Mouse (Mus musculus) spleen, adult 2 months (tissue): ENCODE measurements around the gene Nadk2. TPM values are rescaled to one million over a fixed set of nuclear protein-coding genes. Genes with fewer than 3 reads are reported as not detected.

Experiments used
- DNase-seq, 2 experiments: peaks; one replicate each; pipeline versions ENCODE4 v3.0.0 to v3.0.0-alpha.2; 2012 to 2021; ENCODE audit warnings: low spot score in 2 of 2, low read depth in 1 of 2
- H3K27ac ChIP-seq: fragments of 200-500 bp; 2 replicates; pipeline ENCODE4 v1.5.1; 2012; ENCODE audit warnings: low read length, inconsistent platforms; ENCODE audit not compliant: insufficient read depth
- H3K27me3 ChIP-seq: fragments of 200-500 bp; 2 replicates; pipeline ENCODE4 v1.6.1; 2012; ENCODE audit warnings: mild to moderate bottlenecking, moderate library complexity, low read length, inconsistent platforms; ENCODE audit not compliant: control insufficient read depth, insufficient read depth
- H3K36me3 ChIP-seq: fragments of 200-500 bp; 2 replicates; pipeline ENCODE4 v1.6.1; 2012; ENCODE audit warnings: mild to moderate bottlenecking, low read length, inconsistent platforms; ENCODE audit not compliant: control insufficient read depth, insufficient read depth
- H3K4me1 ChIP-seq: fragments of 200-500 bp; 2 replicates; pipeline ENCODE4 v1.6.1; 2011; ENCODE audit warnings: inconsistent platforms; ENCODE audit not compliant: control insufficient read depth, insufficient read depth, insufficient read length
- H3K4me3 ChIP-seq: fragments of 200-500 bp; 2 replicates; pipeline ENCODE4 v1.5.1; 2011; ENCODE audit warnings: mild to moderate bottlenecking, inconsistent platforms; ENCODE audit not compliant: insufficient read depth, insufficient read length; ENCODE audit errors: extremely low read depth
- CTCF ChIP-seq: fragments of 200-500 bp; IDR thresholded peaks from 2 replicates; pipeline ENCODE4 v1.5.1; 2011; ENCODE audit warnings: mild to moderate bottlenecking, inconsistent platforms; ENCODE audit not compliant: insufficient read depth, insufficient read length, insufficient replicate concordance; ENCODE audit errors: extremely low read depth
- POLR2A ChIP-seq: fragments of 200-500 bp; IDR thresholded peaks from 2 replicates; pipeline ENCODE4 v1.6.1; 2011; ENCODE audit warnings: low read depth, low read length, inconsistent platforms
- WGBS: fragments of 180-500 bp; shearing (Covaris S2); methylation state at CpG from one replicate; pipeline ENCODE4 v1.1.7; 2018; 5-methylcytosine and 5-hydroxymethylcytosine counted together
- polyA plus RNA-seq: library from polyadenylated mRNA; depleted of rRNA; stranded (reverse); fragments of >200 nt; gene quantifications from 2 replicates; pipeline ENCODE4 v1.2.3, GENCODE M21; 2012

The Nadk2 gene
- polyA plus RNA-seq, 1 experiment, result 12.9 TPM

DNA sequence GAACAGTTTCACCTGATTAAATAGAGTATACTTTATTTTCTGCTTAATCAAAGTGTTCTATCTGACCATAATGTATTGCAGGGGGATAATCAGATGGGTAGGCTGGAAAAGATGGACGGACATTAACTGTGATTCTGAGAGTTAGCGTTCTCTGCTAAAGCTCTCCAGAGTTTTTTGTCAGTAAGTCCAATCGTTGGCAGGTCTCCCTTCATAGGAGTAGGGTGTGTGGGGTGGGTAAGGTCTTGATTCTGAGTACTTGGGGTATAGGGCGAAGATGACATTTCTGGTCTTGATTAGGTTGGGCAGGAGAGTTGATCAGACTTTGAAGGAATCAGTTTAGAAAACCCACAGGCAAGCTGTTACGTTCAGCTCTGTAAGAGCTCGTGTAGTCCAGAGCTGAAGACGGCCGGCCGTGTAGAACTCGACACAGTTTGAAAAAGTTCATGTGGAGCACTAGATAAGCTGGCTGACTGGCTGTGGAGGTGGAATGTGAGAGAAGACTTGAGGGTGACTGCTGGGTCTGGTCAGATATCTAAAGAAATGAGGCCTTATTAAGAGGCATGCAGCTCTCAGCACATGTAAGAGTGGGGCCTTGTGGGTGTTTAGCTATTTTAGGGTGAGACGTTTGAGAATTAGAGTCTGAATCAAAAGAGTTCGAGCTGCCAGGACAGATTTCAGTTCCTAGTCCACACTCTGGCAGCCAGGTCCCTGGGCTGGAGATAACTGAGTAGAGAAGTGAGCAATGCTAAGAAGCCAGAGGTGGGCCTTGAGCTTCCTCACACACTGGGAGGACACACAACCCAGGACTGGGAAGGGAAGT is 7.6 kb downstream of the Nadk2 start:
- Histone ChIP-seq H3K36me3 (no peaks in the 10 kb centered on the region), H3K27ac (no peak overlapping the region; the same call in 1 of the 2 replicates), H3K27me3 (no peaks in the 10 kb centered on the region), H3K4me1 (no peaks in the 10 kb centered on the region), H3K4me3 (no peak overlapping the region)
- TF ChIP-seq CTCF (no peak), POLR2A (no peak)
- 79% methylated on average over 12 of the region's 12 CpGs for WGBS
- no peak for DNase-seq

DNA sequence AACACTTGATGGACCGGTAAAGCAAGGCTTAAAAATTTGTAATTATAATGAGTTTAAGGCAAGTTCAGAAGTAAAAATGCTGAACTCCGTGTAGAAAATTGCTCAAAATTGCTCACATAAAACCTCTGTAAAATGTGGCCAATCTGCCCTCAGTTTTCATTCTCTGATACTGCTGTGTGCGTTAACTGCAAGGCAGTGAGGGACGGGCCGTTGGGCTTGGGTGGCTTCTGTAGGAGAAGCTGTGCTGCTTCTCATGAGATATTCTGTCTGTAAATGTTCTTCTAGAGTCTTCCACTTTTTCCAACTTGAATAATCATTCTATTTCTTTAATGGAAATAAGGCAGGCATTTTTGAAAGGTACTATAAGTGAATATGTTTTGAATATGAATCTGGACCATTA is 8.6 kb downstream of the Nadk2 start:
- Histone ChIP-seq H3K4me1 (no peaks in the 10 kb centered on the region), H3K27me3 (no peaks in the 10 kb centered on the region), H3K4me3 (no peak overlapping the region), H3K27ac (no peak overlapping the region), H3K36me3 (no peaks in the 10 kb centered on the region)
- DNase-seq, result no peak
- 81% methylated on average over 5 of the region's 5 CpGs for WGBS
- no peak for TF ChIP-seq CTCF
- no peak for TF ChIP-seq POLR2A

- no peak overlapping the region for H3K4me3 ChIP-seq
- TF ChIP-seq CTCF, result no peak
- no peak for TF ChIP-seq POLR2A
- H3K36me3 ChIP-seq, result no peaks in the 10 kb centered on the region
- H3K27me3 ChIP-seq, result no peaks in the 10 kb centered on the region
- WGBS, result 62% methylated on average over 4 of the region's 4 CpGs
- DNase-seq, result no peak
- no peaks in the 10 kb centered on the region for H3K4me1 ChIP-seq
- no peak overlapping the region for H3K27ac ChIP-seq
Measured at GRCm38 (mm10) chr15:9080206-9080605, 9.1 kb downstream of the Nadk2 start.

DNA sequence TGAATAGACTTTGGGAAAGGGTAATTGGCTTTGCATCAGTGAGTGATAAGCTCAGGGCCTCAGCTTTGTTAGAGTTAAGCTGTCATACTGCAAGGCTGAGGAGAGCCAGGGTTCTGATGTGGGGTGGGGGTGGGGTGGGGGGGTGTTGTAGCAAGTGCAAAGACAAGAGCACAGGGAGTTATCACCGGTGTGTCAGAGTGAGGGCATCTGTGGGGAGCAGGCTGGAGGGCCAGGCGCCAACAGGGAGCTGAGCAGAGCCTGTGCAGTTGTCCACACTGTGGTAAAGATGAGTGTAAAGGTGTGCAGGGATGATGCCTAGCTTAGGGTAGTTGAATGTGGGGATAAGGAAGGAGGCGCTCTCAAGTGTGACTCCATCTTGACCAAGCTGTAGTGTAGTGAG is 10.2 kb downstream of the Nadk2 start:
- H3K36me3 ChIP-seq, result peaks cover 2% of the 10 kb centered on the region
- no peak for DNase-seq
- no peak for TF ChIP-seq POLR2A
- no peak for TF ChIP-seq CTCF
- no peak overlapping the region for H3K27ac ChIP-seq
- 89% methylated on average over 3 of the region's 3 CpGs for WGBS
- no peaks in the 10 kb centered on the region for H3K27me3 ChIP-seq
- no peaks in the 10 kb centered on the region for H3K4me1 ChIP-seq
- H3K4me3 ChIP-seq, result no peak overlapping the region

GRCm38 (mm10) chr15:9082753-9083152 is 11.7 kb downstream of the Nadk2 start:
- Histone ChIP-seq H3K27me3 (no peaks in the 10 kb centered on the region), H3K27ac (no peak overlapping the region), H3K4me1 (no peaks in the 10 kb centered on the region), H3K36me3 (peaks cover 2% of the 10 kb centered on the region), H3K4me3 (no peak overlapping the region)
- DNase-seq, result no peak
- 94% methylated on average over 9 of the region's 9 CpGs for WGBS
- TF ChIP-seq POLR2A (no peak), CTCF (no peak)

- no peak overlapping the region for H3K27ac ChIP-seq
Measured at GRCm38 (mm10) chr15:9086813-9087212, 15.8 kb downstream of the Nadk2 start.

GRCm38 (mm10) chr15:9087421-9087820 is 16.4 kb downstream of the Nadk2 start:
- TF ChIP-seq CTCF (no peak), POLR2A (no peak)
- Histone ChIP-seq H3K4me1 (no peaks in the 10 kb centered on the region), H3K27me3 (no peaks in the 10 kb centered on the region), H3K27ac (no peak overlapping the region), H3K4me3 (no peak overlapping the region), H3K36me3 (peaks cover 2% of the 10 kb centered on the region)
- DNase-seq, result no peak
- whole genome bisulfite sequencing, result 94% methylated on average over 5 of the region's 5 CpGs

More at GRCm38 (mm10) chr15:9086813-9087212, 15.8 kb downstream of the Nadk2 start:
- DNase-seq, result no peak
- no peak for TF ChIP-seq POLR2A
- peaks cover 2% of the 10 kb centered on the region for H3K36me3 ChIP-seq
- 78% methylated on average over 11 of the region's 11 CpGs for WGBS
- H3K4me3 ChIP-seq, result no peak overlapping the region
- H3K4me1 ChIP-seq, result no peaks in the 10 kb centered on the region
- H3K27me3 ChIP-seq, result no peaks in the 10 kb centered on the region
